Mouse (Mus musculus) G1E (cell line): ENCODE measurements around the gene Brwd1. TPM values are rescaled to one million over a fixed set of nuclear protein-coding genes. Genes with fewer than 3 reads are reported as not detected.

Experiments used
- ATAC-seq: 2 replicates; pipeline ENCODE4 v1.8.0; 2016; ENCODE audit warnings: mild to moderate bottlenecking; ENCODE audit not compliant: insufficient number of reproducible peaks, poor library complexity, low FRiP score, severe bottlenecking; ENCODE audit errors: extremely low read depth
- DNase-seq: peaks from one replicate; pipeline ENCODE4 v3.0.0; 2012; ENCODE audit warnings: low spot score
- H3K27me3 ChIP-seq: 2 replicates; pipeline ENCODE4 v1.6.1; 2012; ENCODE audit warnings: mild to moderate bottlenecking, low read length, inconsistent platforms; ENCODE audit not compliant: insufficient read depth
- H3K36me3 ChIP-seq: replicated peaks from 2 replicates; pipeline ENCODE3; 2012; ENCODE audit warnings: mild to moderate bottlenecking, inconsistent platforms
- H3K4me1 ChIP-seq: 2 replicates; pipeline ENCODE4 v1.6.1; 2012; ENCODE audit warnings: low read depth, low read length, inconsistent platforms, mixed read lengths; ENCODE audit not compliant: insufficient read depth
- H3K4me3 ChIP-seq: 2 replicates; pipeline ENCODE4 v1.5.1; 2012; ENCODE audit warnings: low read depth, mild to moderate bottlenecking, inconsistent platforms, low read length, moderate library complexity, mixed read lengths
- H3K9me3 ChIP-seq: replicated peaks from 2 replicates; pipeline ENCODE4 v1.6.1; 2012; ENCODE audit warnings: inconsistent platforms
- CTCF ChIP-seq: IDR thresholded peaks from 2 replicates; pipeline ENCODE4 v1.5.1; 2012; ENCODE audit warnings: low read depth, low read length, inconsistent platforms, mixed read lengths
- GATA1 ChIP-seq: IDR thresholded peaks from 2 replicates; pipeline ENCODE4 v1.6.1; 2012; ENCODE audit warnings: borderline replicate concordance, low read length, inconsistent platforms, mixed read lengths
- GATA2 ChIP-seq: IDR thresholded peaks from 2 replicates; pipeline ENCODE4 v1.6.1; 2012; ENCODE audit warnings: low read depth, low read length, inconsistent platforms, borderline replicate concordance
- POLR2AphosphoS5 ChIP-seq: IDR thresholded peaks from 2 replicates; pipeline ENCODE4 v1.6.1; 2012; ENCODE audit warnings: low read depth, low read length, inconsistent platforms; ENCODE audit not compliant: insufficient replicate concordance
- TAL1 ChIP-seq: conservative IDR thresholded peaks from 2 replicates; pipeline ENCODE4 v1.6.1; 2012; ENCODE audit warnings: low read depth, low read length, inconsistent platforms, mixed read lengths
- polyA plus RNA-seq: library from polyadenylated mRNA; stranded (reverse); fragments of >175 nt; gene quantifications from 2 replicates; pipeline ENCODE4 v1.2.3, GENCODE M21; 2012
- total RNA-seq, 2 experiments: library from RNA; stranded (forward) in 1 of 2; stranded (reverse) in 1 of 2; fragments of 200-1000 nt in 1 of 2; fragments of >200 nt in 1 of 2; fragmentation: Nextera tagmentation in 1 of 2; gene quantifications; 2 replicates each; pipeline ENCODE4 v1.2.3; 2014 to 2017

Brwd1 gene
- total and polyA plus RNA-seq, 3 experiments = 9.0 to 68.7 (median 64.9) TPM

- no peak for DNase-seq
- peaks cover 3% of the 10 kb centered on the region; the same call in 1 of the 2 replicates for H3K27me3 ChIP-seq
- ATAC-seq = no peak
- no peak for TF ChIP-seq POLR2AphosphoS5
- TF ChIP-seq CTCF = no peak
- TF ChIP-seq TAL1 = no peak
- TF ChIP-seq GATA1 = no peak
- TF ChIP-seq GATA2 = no peak
- no peaks in the 10 kb centered on the region for H3K9me3 ChIP-seq
- no peaks in the 10 kb centered on the region for H3K4me1 ChIP-seq
- no peaks in the 10 kb centered on the region for H3K36me3 ChIP-seq
- H3K4me3 ChIP-seq = no peak overlapping the region
Observed at GRCm38 (mm10) chr16:95956618-95957017, 125.7 kb downstream of the Brwd1 start.

GRCm38 (mm10) chr16:95955716-95956346 lies 126.5 kb downstream of the Brwd1 start:
- Histone ChIP-seq H3K36me3 (no peaks in the 10 kb centered on the region), H3K4me1 (no peaks in the 10 kb centered on the region), H3K9me3 (no peaks in the 10 kb centered on the region), H3K4me3 (no peak overlapping the region), H3K27me3 (0 out of 2 replicates have a peak, but pooled peaks cover 3% of the 10 kb centered on the region)
- TF ChIP-seq TAL1 = no peak
- TF ChIP-seq POLR2AphosphoS5 = no peak
- TF ChIP-seq GATA1 = no peak
- TF ChIP-seq GATA2 = no peak
- ATAC-seq (no peak), DNase-seq (no peak)

- ATAC-seq (no peak), DNase-seq (no peak)
- H3K4me3 ChIP-seq = no peak overlapping the region
- H3K9me3 ChIP-seq = no peaks in the 10 kb centered on the region
- TF ChIP-seq GATA2 (no peak), GATA1 (no peak), TAL1 (no peak), CTCF (no peak), POLR2AphosphoS5 (no peak)
- no peaks in the 10 kb centered on the region for H3K4me1 ChIP-seq
- no peaks in the 10 kb centered on the region for H3K36me3 ChIP-seq
- peaks cover 3% of the 10 kb centered on the region; the same call in 1 of the 2 replicates for H3K27me3 ChIP-seq
Observed at GRCm38 (mm10) chr16:95954341-95954740, 128.0 kb downstream of the Brwd1 start.

- TF ChIP-seq POLR2AphosphoS5 (no peak), GATA1 (no peak), TAL1 (no peak), GATA2 (no peak), CTCF (no peak)
- no peak overlapping the region for H3K4me3 ChIP-seq
- H3K36me3 ChIP-seq = no peaks in the 10 kb centered on the region
- no peaks in the 10 kb centered on the region for H3K4me1 ChIP-seq
- H3K9me3 ChIP-seq = no peaks in the 10 kb centered on the region
- ATAC-seq (no peak), DNase-seq (no peak)
- H3K27me3 ChIP-seq = peaks cover 8% of the 10 kb centered on the region
Observed at GRCm38 (mm10) chr16:95953159-95953650, 129.1 kb downstream of the Brwd1 start.

GRCm38 (mm10) chr16:95951471-95951870 lies 130.9 kb downstream of the Brwd1 start:
- ATAC-seq (no peak), DNase-seq (no peak)
- no peak overlapping the region for H3K4me3 ChIP-seq
- peaks cover 11% of the 10 kb centered on the region for H3K27me3 ChIP-seq
- H3K4me1 ChIP-seq = no peaks in the 10 kb centered on the region
- H3K36me3 ChIP-seq = no peaks in the 10 kb centered on the region
- no peaks in the 10 kb centered on the region for H3K9me3 ChIP-seq
- TF ChIP-seq GATA1 = no peak
- TF ChIP-seq TAL1 = no peak
- no peak for TF ChIP-seq CTCF
- no peak for TF ChIP-seq POLR2AphosphoS5
- no peak for TF ChIP-seq GATA2

- ATAC-seq (peak; percentile 34; the same call in 1 of the 2 replicates), DNase-seq (peak; percentile 20)
- Histone ChIP-seq H3K36me3 (no peaks in the 10 kb centered on the region), H3K27me3 (peaks cover 11% of the 10 kb centered on the region), H3K9me3 (peaks cover 6% of the 10 kb centered on the region; the same call in 1 of the 2 replicates), H3K4me3 (no peak overlapping the region), H3K4me1 (no peaks in the 10 kb centered on the region)
- TF ChIP-seq GATA1 = no peak
- TF ChIP-seq CTCF = peak; percentile 74
- TF ChIP-seq GATA2 = no peak
- TF ChIP-seq POLR2AphosphoS5 = no peak
- no peak for TF ChIP-seq TAL1
Observed at GRCm38 (mm10) chr16:95945389-95946311, 136.7 kb downstream of the Brwd1 start.
